Mouse (Mus musculus) MN1 (cell line): Measurements from ENCODE around the gene Tfr2.
"Not testable (repeated sequence)": the region's sequence is repeated elsewhere in the genome, so short reads cannot be mapped to it uniquely, and the experiment has no call there.

ENCODE experiments used
- DNase-seq: peaks from one replicate; pipeline ENCODE4 v3.0.0-alpha.2; 2016; ENCODE audit warnings: low spot score

Gene Tfr2

GRCm38 (mm10) chr5:137584976-137585375 is 15.3 kb downstream of the Tfr2 start:
- DNase-seq, result peak; percentile 71

DNA sequence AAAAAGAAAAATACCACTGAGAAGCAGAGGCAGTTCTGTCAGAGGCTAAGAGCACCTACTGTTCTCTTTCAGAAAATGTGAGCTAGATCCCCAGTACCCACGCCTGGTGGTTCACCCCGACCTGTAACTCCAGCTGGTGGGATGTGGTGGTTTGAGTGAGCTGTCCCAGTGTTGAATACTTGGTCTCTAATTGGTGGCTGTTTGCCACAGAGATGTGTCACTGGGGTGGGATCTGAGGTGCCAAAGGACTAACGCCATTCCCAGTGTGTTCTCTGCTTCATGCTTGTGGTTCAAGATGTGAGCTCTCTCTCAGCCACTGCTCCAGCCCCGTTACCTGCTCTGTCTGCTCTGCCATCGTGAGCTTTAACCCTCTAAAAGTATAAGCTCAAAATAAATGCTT is 20.9 kb downstream of the Tfr2 start:
- DNase-seq, result no peak

GRCm38 (mm10) chr5:137595921-137596320 is 26.3 kb downstream of the Tfr2 start:
- no peak for DNase-seq

DNA sequence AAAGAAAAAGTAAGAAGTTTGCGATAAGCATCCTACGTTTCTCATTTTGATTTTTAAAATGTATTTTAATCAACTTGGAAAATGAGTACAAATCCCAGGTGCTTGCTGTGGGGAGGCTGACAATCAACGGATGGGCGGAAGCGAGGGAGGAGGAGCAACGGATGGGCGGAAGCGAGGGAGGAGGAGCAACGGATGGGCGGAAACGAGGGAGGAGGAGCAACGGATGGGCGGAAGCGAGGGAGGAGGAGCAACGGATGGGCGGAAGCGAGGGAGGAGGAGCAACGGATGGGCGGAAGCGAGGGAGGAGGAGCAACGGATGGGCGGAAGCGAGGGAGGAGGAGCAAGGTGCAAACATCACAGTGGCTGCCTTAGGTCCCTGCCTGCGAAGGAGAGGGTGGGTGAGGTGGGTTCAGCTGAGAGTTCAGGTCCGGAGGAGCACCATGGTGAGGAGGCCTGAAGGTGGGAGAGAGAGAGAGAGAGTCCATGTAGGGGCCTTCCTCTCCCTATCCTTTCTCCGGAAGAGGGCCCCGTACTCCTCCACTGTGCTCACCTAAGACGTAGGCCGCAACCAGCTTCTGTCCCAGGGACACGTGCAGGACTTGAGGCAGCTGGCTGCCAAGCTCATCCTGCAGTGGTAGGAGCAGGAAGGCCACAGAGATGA is 27.1 kb downstream of the Tfr2 start:
- no peak for DNase-seq

DNA sequence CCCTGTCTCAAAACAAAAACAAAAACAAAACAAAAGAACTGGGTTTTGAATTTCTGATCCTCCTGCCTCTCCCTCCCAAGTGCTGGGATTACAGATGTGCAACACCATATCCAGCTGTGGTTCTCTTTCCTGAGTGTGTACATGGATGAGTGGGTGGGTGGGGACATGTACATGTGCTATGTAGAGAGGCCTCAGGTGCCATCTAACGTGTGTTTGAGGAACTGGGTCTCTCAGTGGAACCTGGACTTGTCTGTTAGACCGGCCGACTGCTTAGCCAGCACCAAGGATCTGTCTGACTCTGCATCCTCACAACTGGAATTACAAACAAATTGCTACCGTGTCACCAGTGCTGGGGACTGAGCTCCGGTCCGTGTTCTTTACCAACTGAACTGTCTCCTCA is 28.0 kb downstream of the Tfr2 start:
- DNase-seq, result no peak

DNA sequence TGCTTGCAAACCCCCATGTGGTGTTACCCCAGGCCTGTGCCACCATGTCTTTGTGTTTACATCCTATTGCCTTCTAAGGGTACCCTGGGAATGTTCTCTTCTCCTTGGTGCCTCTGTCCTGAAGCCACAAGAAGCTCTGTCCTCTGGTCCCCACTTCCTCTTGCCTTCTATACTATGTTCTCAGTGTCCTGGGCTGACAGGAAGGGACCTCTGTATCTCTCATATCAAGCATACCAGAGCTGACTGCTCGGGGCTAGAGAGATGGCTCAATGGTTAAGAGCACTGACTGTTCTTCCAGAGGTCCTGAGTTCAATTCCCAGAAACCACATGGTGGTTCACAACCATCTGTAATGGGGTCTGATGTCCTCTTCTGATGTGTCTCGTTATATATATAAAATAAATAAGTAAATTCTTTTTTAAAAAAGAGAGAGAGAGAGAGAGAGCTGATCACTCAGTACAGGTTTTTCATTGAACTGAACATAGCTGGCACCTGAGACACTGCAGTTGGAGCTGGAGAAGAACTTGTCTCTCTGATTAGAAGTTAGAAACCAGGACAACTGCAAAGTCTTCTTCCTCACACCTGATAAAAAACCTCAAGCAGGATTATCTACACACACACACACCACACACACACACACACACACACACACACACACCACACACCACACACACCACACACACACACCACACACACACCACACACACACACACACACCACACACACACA is 28.6 kb downstream of the Tfr2 start:
- no peak for DNase-seq

DNA sequence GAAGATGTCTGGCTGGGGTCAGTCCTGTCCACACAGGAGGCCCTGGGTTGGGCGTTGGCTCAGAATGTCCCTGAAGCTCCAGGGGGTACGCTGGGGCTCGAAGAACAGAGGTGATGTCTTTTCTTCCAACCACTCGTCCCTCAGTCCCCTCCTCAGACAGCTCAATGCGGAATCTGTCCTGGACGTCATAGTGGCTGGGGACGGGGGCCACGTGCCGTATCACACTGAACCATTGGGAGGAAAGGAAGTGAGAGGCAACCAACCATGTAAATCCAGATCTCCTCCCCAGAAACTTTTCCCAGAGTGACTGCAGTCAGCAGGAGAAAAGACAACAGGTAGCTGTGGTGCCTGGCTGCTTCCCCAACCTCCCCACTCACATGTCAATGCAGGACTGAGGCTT is 30.0 kb downstream of the Tfr2 start:
- DNase-seq, result no peak

DNA sequence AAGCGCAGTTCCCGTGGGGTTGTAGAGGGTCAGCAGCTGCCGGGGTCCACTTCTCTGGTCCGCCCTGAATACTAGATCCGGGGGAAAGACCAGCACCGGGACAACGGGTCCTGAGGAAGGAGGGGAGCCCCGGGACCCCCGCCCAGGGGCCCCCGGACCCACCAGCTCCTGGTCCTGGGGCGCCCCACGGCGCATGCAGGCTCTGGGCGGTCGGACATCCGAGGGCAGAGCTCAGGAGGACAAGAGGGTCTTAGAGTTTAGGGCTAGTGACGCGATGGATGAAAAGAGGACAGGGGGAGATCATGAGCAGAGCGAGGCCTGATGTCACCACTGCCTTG is 30.6 kb downstream of the Tfr2 start:
- no peak for DNase-seq

- DNase-seq, result peak; percentile 99
Observed at GRCm38 (mm10) chr5:137600619-137601364, 31.2 kb downstream of the Tfr2 start, which contains the start of gene Mospd3. Mospd3 (minus strand) TSS chr5:137601058.

DNA sequence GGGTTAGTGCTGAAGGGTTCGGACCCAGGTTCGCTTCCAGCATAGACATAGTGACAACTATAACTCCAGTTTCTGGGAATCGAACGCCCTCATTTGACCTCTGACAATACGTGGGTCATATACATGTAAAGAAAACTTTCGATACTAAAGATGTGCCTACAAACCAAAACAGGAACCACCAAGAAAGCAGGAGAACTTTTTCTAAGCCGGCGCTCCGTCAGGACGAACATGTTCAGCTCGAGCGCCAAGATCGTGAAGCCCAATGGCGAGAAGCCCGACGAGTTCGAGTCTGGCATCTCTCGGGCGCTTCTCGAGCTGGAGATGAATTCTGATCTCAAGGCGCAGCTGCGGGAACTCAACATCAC is 31.7 kb downstream of the Tfr2 start:
- no peak for DNase-seq

- DNase-seq, result no peak
Observed at GRCm38 (mm10) chr5:137607860-137608653, 38.4 kb downstream of the Tfr2 start.

DNA sequence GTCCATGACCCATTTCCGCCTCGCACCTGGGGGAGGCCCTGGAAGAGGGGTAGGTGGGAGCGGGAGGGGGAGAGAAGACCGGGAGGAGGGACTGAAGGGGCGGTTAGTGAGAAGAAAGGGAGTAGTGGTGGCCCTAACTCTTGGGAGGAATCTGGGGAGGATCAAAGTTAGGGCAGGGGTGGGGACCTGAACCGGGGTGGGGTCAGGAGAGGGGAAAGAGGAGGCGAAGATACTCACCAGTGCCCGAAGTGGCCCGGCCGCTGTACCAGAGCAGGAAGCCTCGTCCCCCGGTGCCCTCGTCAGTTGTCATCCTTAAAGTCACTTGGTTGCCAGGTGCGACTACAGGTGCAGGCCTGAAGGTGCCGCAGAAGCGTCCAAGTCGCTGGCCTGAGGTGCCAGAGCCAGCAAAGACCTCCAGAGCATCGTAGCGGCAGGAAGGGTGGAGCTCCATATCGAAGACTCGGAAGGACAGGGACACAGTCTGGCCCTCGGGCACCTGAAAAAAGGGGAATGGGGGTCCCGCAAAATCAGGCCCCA is 39.1 kb downstream of the Tfr2 start:
- DNase-seq, result no peak

GRCm38 (mm10) chr5:137609292-137609691 is 39.7 kb downstream of the Tfr2 start:
- no peak for DNase-seq

DNA sequence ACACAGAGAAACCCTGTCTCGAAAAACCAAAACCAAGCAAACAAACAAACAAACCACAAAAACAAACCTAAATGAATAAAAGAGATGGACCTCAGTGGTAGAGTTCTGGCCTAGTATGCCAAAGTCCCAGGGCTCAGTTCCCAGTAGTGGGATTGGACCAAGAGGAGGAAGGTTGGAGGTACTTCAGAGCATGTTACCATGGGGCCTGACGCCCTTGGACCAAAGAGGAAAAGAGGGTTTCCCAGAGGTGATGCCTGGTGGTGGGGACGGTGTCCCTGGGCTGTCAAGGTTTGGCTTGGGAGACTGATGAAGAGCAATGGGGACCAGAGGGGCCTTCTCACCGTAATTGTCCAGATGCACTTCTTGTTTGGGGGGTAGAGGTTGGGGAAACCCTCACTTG is 40.4 kb downstream of the Tfr2 start:
- no peak for DNase-seq

DNA sequence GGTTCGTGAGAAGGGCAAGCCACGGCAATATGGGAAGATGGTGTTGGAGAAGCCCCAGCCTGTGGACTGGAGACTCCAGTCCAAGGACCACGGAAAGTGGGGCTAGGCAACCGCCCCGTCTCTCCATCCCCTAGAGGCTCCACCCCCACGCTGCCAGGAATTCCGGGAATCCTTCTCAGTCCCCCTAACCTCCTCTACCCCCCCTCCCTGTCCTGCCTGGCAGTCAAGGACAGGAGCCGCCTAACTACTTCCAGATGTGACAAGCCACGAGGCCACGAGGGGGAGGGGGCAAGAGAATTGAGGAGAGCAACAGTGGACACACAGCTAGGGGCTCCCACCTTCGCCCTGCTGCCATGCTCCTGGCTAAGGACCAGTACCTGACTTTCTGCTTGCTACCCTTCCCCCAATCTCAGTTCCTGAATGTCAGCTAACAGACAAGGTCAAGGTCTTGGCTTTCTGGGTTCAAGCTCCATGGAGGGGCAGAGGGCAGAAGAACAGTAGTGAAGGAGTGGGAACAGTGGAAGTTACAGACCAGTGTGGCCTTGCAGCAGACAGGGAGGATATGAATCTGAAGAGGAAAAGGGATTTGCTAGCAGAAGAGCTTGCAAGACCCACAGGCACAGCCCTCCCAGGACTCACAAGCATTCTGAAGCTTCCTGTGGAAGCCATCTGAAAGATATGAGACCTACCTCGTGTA is 41.1 kb downstream of the Tfr2 start:
- peak; percentile 66 for DNase-seq

- DNase-seq, result peak; percentile 83
Observed at GRCm38 (mm10) chr5:137611245-137611602, 41.6 kb downstream of the Tfr2 start.

GRCm38 (mm10) chr5:137613076-137613475 is 43.4 kb downstream of the Tfr2 start:
- DNase-seq, result no peak

DNA sequence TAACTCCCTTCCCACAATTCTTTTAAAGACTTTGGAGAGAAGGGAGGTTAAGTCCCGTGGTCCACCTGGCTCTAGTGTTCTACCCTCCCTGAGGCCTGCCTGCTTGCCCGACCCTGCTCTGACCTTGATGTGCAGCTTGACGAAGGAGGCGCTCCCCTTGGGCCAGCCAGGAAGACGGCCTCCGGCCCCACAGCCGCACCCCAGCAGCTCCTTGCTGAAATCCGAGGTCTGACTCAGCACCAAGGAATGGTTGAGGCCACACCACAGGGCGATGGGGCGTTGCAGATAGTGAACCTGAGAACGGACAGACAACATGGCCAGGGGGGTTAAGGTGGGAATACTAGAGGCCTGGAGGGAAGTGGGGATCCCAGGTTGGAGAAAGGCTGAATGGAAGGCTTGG is 43.9 kb downstream of the Tfr2 start, which contains the start of gene Pcolce:
Pcolce (minus strand) TSS at position 235 of the 400 bp plus-strand sequence.
- no peak for DNase-seq

- DNase-seq, result not testable (repeated sequence)
Observed at GRCm38 (mm10) chr5:137614921-137615320, 45.3 kb downstream of the Tfr2 start.

- DNase-seq, result no peak
Observed at GRCm38 (mm10) chr5:137615347-137615746, 45.7 kb downstream of the Tfr2 start.

DNA sequence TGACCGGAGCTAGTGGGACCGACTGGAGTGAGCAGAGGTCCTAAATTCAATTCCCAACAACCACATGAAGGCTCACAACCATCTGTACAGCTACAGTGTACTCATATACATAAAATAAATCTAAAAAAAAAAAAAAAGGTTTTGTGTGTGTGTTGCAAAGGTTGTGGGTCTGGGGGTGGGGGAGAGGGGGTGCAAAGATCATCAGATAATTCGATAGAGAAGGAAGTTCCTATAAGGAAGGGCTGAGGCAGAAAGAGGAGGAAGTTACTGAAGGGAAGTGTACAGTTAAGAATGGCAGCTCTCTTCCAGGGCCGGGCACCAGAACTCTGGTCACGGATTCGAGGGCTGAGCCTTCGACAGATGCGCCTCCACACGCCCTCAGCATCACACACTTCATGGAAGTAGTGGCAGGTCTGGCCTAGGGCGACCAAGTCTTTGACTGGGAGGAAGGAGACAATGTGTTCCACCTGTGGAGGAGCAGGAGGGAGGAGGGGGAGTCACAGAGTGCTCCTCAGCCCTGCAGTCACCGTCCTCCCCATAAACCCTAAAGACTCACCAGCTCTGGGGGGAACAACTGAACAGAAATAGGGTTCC is 54.4 kb downstream of the Tfr2 start:
- no peak for DNase-seq
